Mouse (Mus musculus) 416B (cell line): Measurements from ENCODE around the gene Tedc1.

ENCODE experiments used
- DNase-seq: peaks from one replicate; pipeline ENCODE4 v3.0.0; 2011; ENCODE audit warnings: low read depth

Tedc1 gene

DNA sequence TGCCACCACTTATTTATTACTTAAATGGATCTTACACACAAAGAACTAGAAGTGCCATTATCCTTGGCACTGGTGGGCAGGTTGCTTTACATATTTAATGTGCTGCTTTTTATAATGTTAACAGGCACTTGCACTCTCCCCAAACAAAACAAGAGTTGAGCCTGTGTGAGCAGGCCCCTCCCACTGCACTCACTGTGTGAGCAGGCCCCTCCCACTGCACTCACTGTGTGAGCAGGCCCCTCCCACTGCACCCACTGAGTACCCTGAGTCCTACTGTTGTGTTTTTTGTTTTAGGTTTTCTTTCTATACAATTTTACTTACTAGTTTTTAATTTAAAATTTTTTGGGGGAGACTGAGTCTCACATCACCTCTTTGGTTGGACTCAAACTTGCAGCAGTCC lies 45.8 kb downstream of the Tedc1 start:
- peak; percentile 30 for DNase-seq

DNA sequence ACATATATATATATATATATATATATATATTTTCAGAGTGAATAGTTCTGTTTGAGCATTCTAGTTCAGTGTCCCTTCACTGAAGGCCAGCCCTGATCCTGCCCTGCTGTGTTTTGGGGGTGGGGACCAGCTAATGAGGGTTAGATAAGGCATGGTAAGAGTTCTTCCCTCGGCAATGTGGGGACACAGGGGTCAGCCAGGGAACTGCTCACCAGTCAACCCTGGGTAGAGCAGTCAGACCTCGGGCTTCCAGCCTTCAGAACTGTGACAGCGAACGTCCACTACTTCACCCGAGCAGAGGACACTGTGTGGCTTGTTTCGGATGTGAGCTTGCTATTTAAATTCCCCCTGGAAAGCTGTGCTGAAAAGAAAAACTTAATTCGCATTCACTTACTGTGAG lies 47.3 kb downstream of the Tedc1 start:
- no peak for DNase-seq

DNA sequence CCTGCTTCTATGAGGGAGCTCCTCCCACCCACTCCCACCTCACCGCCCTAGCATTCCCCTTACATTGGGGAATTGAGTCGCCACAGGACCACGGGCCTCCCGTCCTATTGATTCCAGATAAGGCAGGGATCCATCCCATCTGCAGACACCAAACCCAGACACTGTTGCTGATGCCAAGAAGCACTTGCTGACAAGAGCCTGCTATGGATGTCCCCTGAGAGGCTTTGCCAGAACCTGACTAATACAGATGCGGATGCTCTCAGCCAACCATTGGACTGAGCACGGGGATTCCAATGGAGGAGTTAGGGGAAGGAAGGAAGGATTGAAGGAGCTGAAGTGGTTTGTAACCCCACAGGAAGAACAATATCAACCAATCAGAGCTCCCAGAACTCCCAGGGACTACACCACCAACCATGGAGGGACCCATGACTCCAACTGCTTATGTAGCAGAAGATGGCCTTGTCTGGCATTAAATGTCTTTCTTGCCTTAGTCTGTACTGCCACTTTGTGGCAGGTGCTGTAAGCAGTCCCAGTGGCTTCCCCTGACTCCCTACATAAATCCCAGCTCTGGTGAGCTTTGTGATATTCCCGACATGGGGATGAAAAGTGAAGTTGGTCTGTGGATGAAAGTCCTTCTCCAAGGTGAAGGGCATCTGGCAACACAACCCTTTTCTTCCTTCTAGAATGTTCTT lies 49.2 kb downstream of the Tedc1 start:
- peak; percentile 59 for DNase-seq

DNA sequence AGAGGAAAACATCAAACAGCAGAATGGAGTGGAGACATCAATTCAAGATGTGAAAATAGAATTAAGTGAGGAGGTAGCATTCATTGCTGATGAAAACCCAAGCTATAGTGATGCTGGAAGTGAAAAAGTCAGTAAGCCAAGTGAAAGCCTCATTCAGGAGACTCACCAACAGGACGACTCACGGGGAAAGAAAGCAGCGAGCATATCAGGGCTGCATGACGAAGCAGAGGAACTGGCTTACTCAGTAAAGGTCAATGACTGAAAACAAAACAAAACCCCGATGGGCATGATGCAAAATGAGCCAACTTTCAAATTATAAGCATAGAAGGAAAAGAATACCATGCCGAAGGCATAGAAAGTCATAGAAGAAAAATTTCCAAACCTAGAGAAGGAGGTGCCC lies 51.5 kb downstream of the Tedc1 start:
- DNase-seq, result peak; percentile 82

DNA sequence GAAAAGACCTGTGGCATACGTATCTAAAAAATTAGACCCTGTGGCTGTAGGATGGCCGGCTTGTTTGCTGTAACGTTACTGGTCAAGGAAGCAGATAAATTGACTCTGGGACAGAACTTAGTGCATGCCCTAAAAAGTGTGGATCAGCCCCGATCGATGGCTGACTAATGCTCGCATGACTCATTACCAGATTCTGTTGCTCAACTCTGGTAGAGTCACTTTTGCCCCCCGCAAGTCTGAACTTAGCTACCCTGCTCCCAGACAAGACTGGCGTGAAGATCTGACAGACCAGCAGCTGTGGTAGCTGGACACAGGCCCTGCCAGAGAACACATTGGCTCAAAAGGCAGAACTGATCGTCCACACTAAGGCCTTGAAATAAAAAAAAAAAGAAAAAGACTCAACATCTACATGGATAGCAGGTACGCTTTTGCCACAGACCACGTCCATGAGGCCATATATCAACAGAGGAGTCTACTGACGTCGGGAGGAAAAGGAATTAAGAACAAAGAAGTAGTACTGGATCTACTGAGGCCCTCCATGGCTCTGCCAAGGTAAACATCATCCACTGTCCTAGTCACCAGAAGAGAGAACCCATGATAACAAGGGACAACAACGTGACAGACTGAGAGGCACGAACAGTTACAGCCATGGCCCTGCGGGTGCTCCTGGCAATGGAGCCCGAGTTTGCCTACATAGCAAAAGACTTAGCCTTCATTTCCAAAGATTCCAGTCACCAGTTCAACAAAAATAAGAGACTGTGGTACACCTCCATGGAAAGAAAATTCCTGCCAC lies 54.6 kb downstream of the Tedc1 start:
- DNase-seq, result peak; percentile 84

DNA sequence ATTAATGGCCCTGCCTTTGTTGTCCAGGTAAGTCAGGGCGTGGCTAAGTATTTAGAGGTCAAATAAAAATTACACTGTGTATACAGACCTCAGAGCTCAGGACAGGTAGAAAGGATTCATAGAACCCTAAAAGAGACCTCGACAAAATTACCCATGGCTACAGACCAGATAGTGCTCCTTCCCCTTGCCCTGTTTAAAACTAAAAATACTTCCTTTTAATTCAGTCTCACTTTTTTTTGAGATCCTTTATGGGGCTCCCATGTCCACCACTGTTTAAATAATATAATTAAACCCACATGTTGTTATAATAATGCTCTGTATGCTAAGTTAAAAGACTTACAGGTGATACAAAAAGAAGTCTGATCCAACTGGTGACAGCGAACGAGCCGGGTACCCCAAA lies 55.6 kb downstream of the Tedc1 start:
- no peak for DNase-seq

DNA sequence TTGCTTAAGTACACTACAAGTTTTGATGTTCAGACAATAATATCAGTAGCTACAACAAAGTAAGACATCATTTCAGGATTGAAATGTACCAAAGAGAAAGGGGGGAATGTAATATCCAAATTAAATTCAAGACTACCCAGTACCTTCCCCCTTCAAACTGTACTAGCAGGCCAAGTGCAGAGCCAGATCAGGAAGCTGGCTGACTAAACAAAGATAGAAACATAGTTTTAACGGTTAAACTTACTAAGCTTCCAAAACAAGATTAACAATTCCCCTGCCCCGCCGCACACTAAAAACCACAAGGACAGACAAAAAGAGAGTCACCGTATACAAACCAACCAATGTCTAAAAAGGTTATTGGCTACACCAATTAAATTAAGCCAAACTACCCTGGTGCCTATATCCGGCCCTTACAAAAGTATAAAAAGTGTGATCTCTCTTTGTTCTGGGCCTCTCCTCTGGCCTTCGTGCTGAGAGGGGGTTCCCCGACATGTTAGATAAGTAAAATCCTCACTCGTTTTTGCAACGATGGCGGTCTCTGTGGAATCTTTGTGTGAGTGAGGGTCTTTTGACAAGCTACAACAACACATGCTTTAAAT lies 56.2 kb downstream of the Tedc1 start:
- DNase-seq, result no peak

DNA sequence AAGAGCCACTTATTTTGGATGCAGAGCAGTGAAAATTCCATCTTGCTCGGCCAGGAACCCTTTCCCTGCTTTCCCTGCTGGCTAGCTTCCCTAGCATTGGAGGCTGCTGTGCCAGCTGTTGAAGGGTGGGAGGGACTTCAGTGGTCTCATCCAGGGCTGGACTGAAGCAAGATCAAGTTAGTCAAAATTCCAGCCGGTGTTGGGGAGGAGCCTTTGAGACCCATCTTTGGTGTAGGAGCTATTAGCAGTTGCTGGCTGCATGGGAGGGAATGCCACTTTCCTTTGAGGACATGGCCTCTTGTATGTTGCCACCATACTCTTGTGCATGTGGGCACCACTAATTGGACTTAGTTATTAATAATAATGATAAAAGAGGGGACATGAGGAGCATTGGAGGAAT lies 57.0 kb downstream of the Tedc1 start:
- no peak for DNase-seq

DNA sequence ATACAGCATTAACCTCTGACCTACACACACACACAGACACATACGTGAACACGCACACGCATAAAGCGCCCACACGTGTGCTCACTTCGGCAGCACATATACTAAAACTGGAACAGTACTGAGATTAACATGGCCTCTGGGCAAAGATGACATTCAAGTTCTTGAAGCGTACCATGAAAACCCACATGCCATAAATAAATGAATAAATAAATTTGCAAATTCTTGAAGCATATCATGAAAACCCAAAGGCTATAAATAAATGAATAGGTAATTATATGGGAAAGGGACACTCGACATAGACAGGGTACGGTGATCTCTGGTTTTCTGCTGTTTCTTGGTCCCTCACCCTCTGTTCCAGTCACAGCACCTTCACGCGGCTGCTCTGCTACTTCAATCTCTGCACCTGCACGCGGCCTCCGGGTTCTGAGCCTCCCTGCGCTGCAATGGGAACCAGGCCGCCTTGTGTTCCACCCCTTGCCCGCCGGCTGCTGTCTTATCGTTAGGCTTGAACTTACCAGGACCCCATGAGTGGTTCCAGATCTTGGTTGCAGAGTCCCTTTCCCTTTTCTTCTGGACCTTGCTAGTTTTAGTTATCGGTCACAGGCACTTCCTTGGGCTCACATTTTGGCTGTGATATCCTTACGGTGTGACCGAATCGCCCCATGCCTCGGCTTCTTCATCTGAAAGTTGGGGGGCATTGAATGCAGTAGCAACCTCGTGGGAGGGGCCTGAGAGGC lies 58.0 kb downstream of the Tedc1 start:
- DNase-seq, result no peak

DNA sequence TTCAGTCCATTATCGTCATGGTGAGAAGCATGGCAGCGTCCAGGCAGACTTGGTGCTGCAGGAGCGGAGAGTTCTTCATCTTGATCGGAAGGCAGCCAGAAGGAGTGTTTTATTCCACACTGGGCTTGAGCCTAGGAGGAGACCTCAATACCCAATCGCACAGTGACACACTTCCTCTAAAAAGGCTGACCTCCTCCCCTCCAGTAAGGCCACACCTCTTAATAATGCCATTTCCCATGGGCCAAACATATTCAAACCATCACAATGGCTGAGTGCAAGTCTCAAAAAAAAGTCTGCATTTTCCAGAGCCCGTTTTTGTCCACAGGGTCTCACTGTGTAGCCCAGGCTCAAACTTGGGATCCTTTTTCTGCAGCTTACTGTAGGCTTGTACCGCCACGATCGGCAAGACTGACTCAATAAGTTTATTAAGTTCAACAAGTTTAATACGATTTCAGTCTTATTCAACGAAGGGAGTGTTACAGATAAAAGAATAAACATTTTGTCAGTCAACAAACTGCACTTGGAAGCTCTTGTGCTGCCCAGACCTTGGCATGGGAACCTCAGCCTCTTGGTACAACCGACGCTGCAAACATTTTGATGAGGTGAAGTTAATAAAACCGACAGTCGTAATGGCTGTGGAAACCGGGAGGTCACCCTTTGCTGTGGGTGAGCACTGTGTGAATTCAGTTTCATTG lies 58.9 kb downstream of the Tedc1 start:
- peak; percentile 64 for DNase-seq
